Comparison of ENCODE assay signal across 10 mouse cellular contexts in genomic region chr7:25705801-25706251, GRCm38 (mm10). TPM values are rescaled to one million over a fixed set of nuclear protein-coding genes. Genes with fewer than 3 reads are reported as not detected.
DNase-seq lines count a peak whose midpoint lies in the region; ATAC-seq lines count a peak whose summit lies in the region.
"Had no signal": no experiment of that assay in that cellular context is flagged by ENCODE, and none has a peak within 500 bp of the region (broad histone marks: within the 10 kb centered on the region; RNA-seq: fewer than 3 reads in every experiment).

No protein-coding gene starts in this region.

- peaks cover 16% of the 10 kb centered on the region for H3K36me3 ChIP-seq in heart, embryonic 12.5 days
- H3K36me3 ChIP-seq in liver, embryonic 16.5 days (ENCODE audit: control insufficient read depth, insufficient read depth) = peaks cover 16% of the 10 kb centered on the region
- H3K36me3 ChIP-seq in midbrain, embryonic 10.5 days = no peaks in the 10 kb centered on the region
- H3K36me3 ChIP-seq in forebrain, embryonic 13.5 days (ENCODE audit: poor library complexity, severe bottlenecking) = no peaks in the 10 kb centered on the region
- H3K36me3 ChIP-seq: limb, embryonic 12.5 days had no signal

- H3K4me3 ChIP-seq in heart, embryonic 12.5 days = no peak overlapping the region
- no peak overlapping the region for H3K4me3 ChIP-seq in liver, embryonic 16.5 days (ENCODE audit: low read depth, low read length)
- no peak overlapping the region for H3K4me3 ChIP-seq in midbrain, embryonic 10.5 days
- H3K4me3 ChIP-seq in forebrain, embryonic 13.5 days = no peak overlapping the region
- H3K4me3 ChIP-seq: embryonic facial prominence, embryonic 13.5 days had no signal

- H3K4me1 ChIP-seq in heart, embryonic 12.5 days (replicated peaks) = peaks cover 65% of the 10 kb centered on the region
- H3K4me1 ChIP-seq in liver, embryonic 16.5 days (ENCODE audit: control insufficient read depth, low read depth, low read length) = peaks cover 44% of the 10 kb centered on the region
- H3K4me1 ChIP-seq in midbrain, embryonic 10.5 days = peaks cover 29% of the 10 kb centered on the region
- peaks cover 22% of the 10 kb centered on the region for H3K4me1 ChIP-seq in forebrain, embryonic 13.5 days

- H3K9me3 ChIP-seq in heart, embryonic 12.5 days (replicated peaks) = peaks cover 10% of the 10 kb centered on the region; the same call in 1 of the 2 replicates
- peaks cover 3% of the 10 kb centered on the region for H3K9me3 ChIP-seq in liver, embryonic 16.5 days (replicated peaks; ENCODE audit: control insufficient read depth, low read length)
- peaks cover 11% of the 10 kb centered on the region for H3K9me3 ChIP-seq in midbrain, embryonic 10.5 days (replicated peaks)
- H3K9me3 ChIP-seq in forebrain, embryonic 13.5 days (replicated peaks) = no peaks in the 10 kb centered on the region; the same call in 1 of the 2 replicates

- 48% methylated on average over 6 of the region's 6 CpGs for WGBS in heart, embryonic 12.5 days
- WGBS in liver, embryonic 16.5 days (ENCODE audit: insufficient replicate concordance) = 56% methylated on average over 6 of the region's 6 CpGs
- WGBS in midbrain, embryonic 10.5 days = 69% methylated on average over 6 of the region's 6 CpGs
- 59% methylated on average over 6 of the region's 6 CpGs for WGBS in forebrain, embryonic 13.5 days

- no peak overlapping the region for H3K9ac ChIP-seq in heart, embryonic 12.5 days
- no peak overlapping the region for H3K9ac ChIP-seq in liver, embryonic 16.5 days (ENCODE audit: low read depth, low read length)
- H3K9ac ChIP-seq in forebrain, embryonic 13.5 days = no peak overlapping the region
- H3K9ac ChIP-seq: embryonic facial prominence, embryonic 13.5 days; limb, embryonic 12.5 days had no signal

- no peak overlapping the region for H3K4me2 ChIP-seq in heart, embryonic 12.5 days
- H3K4me2 ChIP-seq in liver, embryonic 16.5 days (ENCODE audit: low read depth, low read length) = no peak overlapping the region
- no peak overlapping the region for H3K4me2 ChIP-seq in forebrain, embryonic 13.5 days

- peak; percentile 51 to 56 for DNase-seq in cerebellum, postnatal 36 days
- peak; percentile 19 for DNase-seq in A20 (ENCODE audit: low read depth, low spot score)
- DNase-seq in midbrain, embryonic 10.5 days (ENCODE audit: low spot score) = no peak
- DNase-seq in layer of hippocampus, postnatal 10 days (ENCODE audit: low spot score in 2 of 2) = no peak

- peak overlapping the region; percentile 62 for H3K27ac ChIP-seq in heart, embryonic 12.5 days (ENCODE audit: poor library complexity, severe bottlenecking)
- peak overlapping the region; percentile 31 for H3K27ac ChIP-seq in liver, embryonic 16.5 days (ENCODE audit: low read length)
- H3K27ac ChIP-seq in midbrain, embryonic 10.5 days (replicated peaks) = no peak overlapping the region
- no peak overlapping the region for H3K27ac ChIP-seq in forebrain, embryonic 13.5 days
- H3K27ac ChIP-seq: embryonic facial prominence, embryonic 13.5 days; limb, embryonic 12.5 days had no signal

- ATAC-seq in cerebellum, adult (ENCODE audit: insufficient number of reproducible peaks, low FRiP score, low TSS enrichment) = no peak
- no peak for ATAC-seq in heart, embryonic 12.5 days (ENCODE audit: insufficient number of reproducible peaks, low FRiP score)
- ATAC-seq in liver, embryonic 16.5 days (ENCODE audit: low read depth) = no peak
- no peak for ATAC-seq in forebrain, embryonic 13.5 days

- no peaks in the 10 kb centered on the region for H3K27me3 ChIP-seq in heart, embryonic 12.5 days (replicated peaks)
- no peaks in the 10 kb centered on the region for H3K27me3 ChIP-seq in liver, embryonic 16.5 days (ENCODE audit: control insufficient read depth, insufficient read depth, low read depth, low read length)
- peaks cover 30% of the 10 kb centered on the region for H3K27me3 ChIP-seq in midbrain, embryonic 10.5 days (ENCODE audit: low read depth, poor library complexity, severe bottlenecking)
- H3K27me3 ChIP-seq in forebrain, embryonic 13.5 days = peaks cover 22% of the 10 kb centered on the region

RNA-seq across cellular contexts. Expression of gene Ccdc97, which starts 13.1 kb away (rescaled TPM):
- polyA plus RNA-seq in heart, embryonic 12.5 days (2016; fragmentation: Nextera tagmentation; extraction: Ambion mirVana) = 24.6 and 25.9 TPM in 2 replicates
- polyA plus RNA-seq in liver, embryonic 16.5 days (2015; fragmentation: Nextera tagmentation; extraction: Ambion mirVana) = 8.5 and 11.9 TPM in 2 replicates
- 30.1 and 33.3 TPM in 2 replicates for polyA plus RNA-seq in midbrain, embryonic 10.5 days (2016; fragmentation: Nextera tagmentation; extraction: Ambion mirVana)
- total RNA-seq in layer of hippocampus, postnatal 10 days (2021) = 10 to 100 TPM; 44.4 to 45.8 TPM
- polyA plus RNA-seq in forebrain, embryonic 13.5 days (2015; fragmentation: Nextera tagmentation; extraction: Ambion mirVana) = 26.4 and 27.9 TPM in 2 replicates

RNA-seq across cellular contexts. Expression of gene Tgfb1, which starts 19.0 kb away (rescaled TPM):
- 5.1 and 5.6 TPM in 2 replicates for polyA plus RNA-seq in heart, embryonic 12.5 days (2016; fragmentation: Nextera tagmentation; extraction: Ambion mirVana)
- polyA plus RNA-seq in liver, embryonic 16.5 days (2015; fragmentation: Nextera tagmentation; extraction: Ambion mirVana) = 3.1 and 4.1 TPM in 2 replicates
- 0.98 and 1.7 TPM in 2 replicates for polyA plus RNA-seq in midbrain, embryonic 10.5 days (2016; fragmentation: Nextera tagmentation; extraction: Ambion mirVana)
- 10 to 100 TPM; 11.0 to 12.9 TPM for total RNA-seq in layer of hippocampus, postnatal 10 days (2021)
- 0.34 and 0.52 TPM in 2 replicates for polyA plus RNA-seq in forebrain, embryonic 13.5 days (2015; fragmentation: Nextera tagmentation; extraction: Ambion mirVana)

RNA-seq across cellular contexts. Expression of gene B9d2, which starts 25.2 kb away (rescaled TPM):
- polyA plus RNA-seq in heart, embryonic 12.5 days (2016; fragmentation: Nextera tagmentation; extraction: Ambion mirVana) = 22.8 and 25.9 TPM in 2 replicates
- polyA plus RNA-seq in liver, embryonic 16.5 days (2015; fragmentation: Nextera tagmentation; extraction: Ambion mirVana) = 20.1 and 21.0 TPM in 2 replicates
- 38.9 TPM in 2 replicates for polyA plus RNA-seq in midbrain, embryonic 10.5 days (2016; fragmentation: Nextera tagmentation; extraction: Ambion mirVana)
- total RNA-seq in layer of hippocampus, postnatal 10 days (2021) = 10 to 100 TPM; 26.6 to 29.8 TPM
- polyA plus RNA-seq in forebrain, embryonic 13.5 days (2015; fragmentation: Nextera tagmentation; extraction: Ambion mirVana) = 40.2 and 48.4 TPM in 2 replicates

RNA-seq across cellular contexts. Expression of gene Tmem91, which starts 30.9 kb away (rescaled TPM):
- 0.86 and 1.1 TPM in 2 replicates for polyA plus RNA-seq in heart, embryonic 12.5 days (2016; fragmentation: Nextera tagmentation; extraction: Ambion mirVana)
- 0.78 and 1.3 TPM in 2 replicates for polyA plus RNA-seq in liver, embryonic 16.5 days (2015; fragmentation: Nextera tagmentation; extraction: Ambion mirVana)
- polyA plus RNA-seq in midbrain, embryonic 10.5 days (2016; fragmentation: Nextera tagmentation; extraction: Ambion mirVana) = 2.7 and 3.2 TPM in 2 replicates
- 10 to 100 TPM; 37.2 to 46.4 TPM for total RNA-seq in layer of hippocampus, postnatal 10 days (2021)
- polyA plus RNA-seq in forebrain, embryonic 13.5 days (2015; fragmentation: Nextera tagmentation; extraction: Ambion mirVana) = 5.2 and 7.5 TPM in 2 replicates

RNA-seq across cellular contexts. Expression of gene Exosc5, which starts 46.9 kb away (rescaled TPM):
- polyA plus RNA-seq in heart, embryonic 12.5 days (2016; fragmentation: Nextera tagmentation; extraction: Ambion mirVana) = 35.3 and 37.2 TPM in 2 replicates
- 39.1 and 40.7 TPM in 2 replicates for polyA plus RNA-seq in liver, embryonic 16.5 days (2015; fragmentation: Nextera tagmentation; extraction: Ambion mirVana)
- polyA plus RNA-seq in midbrain, embryonic 10.5 days (2016; fragmentation: Nextera tagmentation; extraction: Ambion mirVana) = 65.0 and 81.4 TPM in 2 replicates
- total RNA-seq in layer of hippocampus, postnatal 10 days (2021) = 10 to 100 TPM; 22.6 to 29.4 TPM
- 54.0 and 55.2 TPM in 2 replicates for polyA plus RNA-seq in forebrain, embryonic 13.5 days (2015; fragmentation: Nextera tagmentation; extraction: Ambion mirVana)

Comparison
In these comparisons a context has a peak if more than half of its experiments do, and no peak if none do; other contexts are left out.
1. DNase-seq: peak in cerebellum, postnatal 36 days (2 of 2) and A20 (single experiment); none in midbrain, embryonic 10.5 days (single experiment) and layer of hippocampus, postnatal 10 days (0 of 2).
2. H3K27ac ChIP-seq: peak in heart, embryonic 12.5 days (single experiment) and liver, embryonic 16.5 days (single experiment); none in midbrain, embryonic 10.5 days (single experiment) and forebrain, embryonic 13.5 days (single experiment).